Mouse (Mus musculus): ENCODE measurements around the gene Zcchc7. TPM values are rescaled to one million over a fixed set of nuclear protein-coding genes. Genes with fewer than 3 reads are reported as not detected.

The Zcchc7 gene
- polyA plus RNA-seq, 1 experiment = 43.4 TPM

GRCm38 (mm10) chr4:44777711-44778110 lies 22.0 kb downstream of the Zcchc7 start:
- Histone ChIP-seq H3K4me1 (ENCODE audit: control insufficient read depth, insufficient read depth, low read length) (no peaks in the 10 kb centered on the region), H3K4me3 (replicated peaks; ENCODE audit: control insufficient read depth, low read depth, low read length) (no peak overlapping the region), H3K27ac (ENCODE audit: control insufficient read depth, insufficient read depth, low read depth, low read length, poor library complexity) (no peak overlapping the region)
- TF ChIP-seq CTCF (IDR thresholded peaks at IDR 0.05; ENCODE audit: control insufficient read depth, insufficient read depth, low read length) (no peak), POLR2A (IDR thresholded peaks at IDR 0.05; ENCODE audit: borderline replicate concordance, control insufficient read depth, low read depth, low read length) (no peak)

GRCm38 (mm10) chr4:44778316-44778715 lies 22.6 kb downstream of the Zcchc7 start:
- WGBS = 82% methylated on average over 3 of the region's 3 CpGs
- no peak overlapping the region for H3K27ac ChIP-seq (ENCODE audit: control insufficient read depth, insufficient read depth, low read depth, low read length, poor library complexity)
- TF ChIP-seq CTCF (IDR thresholded peaks at IDR 0.05; ENCODE audit: control insufficient read depth, insufficient read depth, low read length) = no peak
- H3K4me1 ChIP-seq (ENCODE audit: control insufficient read depth, insufficient read depth, low read length) = no peaks in the 10 kb centered on the region
- H3K4me3 ChIP-seq (replicated peaks; ENCODE audit: control insufficient read depth, low read depth, low read length) = no peak overlapping the region

GRCm38 (mm10) chr4:44780462-44781157 lies 24.9 kb downstream of the Zcchc7 start:
- WGBS = 41% methylated on average over 4 of the region's 4 CpGs
- Histone ChIP-seq H3K27ac (ENCODE audit: control insufficient read depth, insufficient read depth, low read depth, low read length, poor library complexity) (no peak overlapping the region), H3K4me1 (ENCODE audit: control insufficient read depth, insufficient read depth, low read length) (no peaks in the 10 kb centered on the region), H3K4me3 (replicated peaks; ENCODE audit: control insufficient read depth, low read depth, low read length) (no peak overlapping the region)
- TF ChIP-seq CTCF (IDR thresholded peaks at IDR 0.05; ENCODE audit: control insufficient read depth, insufficient read depth, low read length) (no peak), POLR2A (IDR thresholded peaks at IDR 0.05; ENCODE audit: borderline replicate concordance, control insufficient read depth, low read depth, low read length) (no peak)

DNA sequence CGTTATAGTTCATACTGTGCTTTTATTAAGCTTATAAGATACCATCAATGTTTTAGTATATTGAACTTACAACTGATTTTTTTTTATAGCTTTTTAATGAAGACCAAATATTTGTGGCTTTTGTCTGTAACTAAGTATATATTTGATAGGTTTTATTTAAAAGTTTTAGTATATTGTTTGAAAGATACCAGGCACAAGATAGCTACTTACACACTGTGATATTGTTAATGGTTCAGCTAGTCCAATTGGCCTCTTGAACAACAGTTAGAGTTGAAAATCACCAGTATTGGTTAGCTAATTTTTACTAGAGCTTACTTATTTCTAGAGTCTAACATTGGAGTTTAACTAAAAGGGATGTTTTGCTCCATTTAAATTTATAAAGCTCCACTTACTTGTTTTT lies 25.8 kb downstream of the Zcchc7 start:
- Histone ChIP-seq H3K4me1 (ENCODE audit: control insufficient read depth, insufficient read depth, low read length) (no peaks in the 10 kb centered on the region), H3K27ac (ENCODE audit: control insufficient read depth, insufficient read depth, low read depth, low read length, poor library complexity) (no peak overlapping the region), H3K4me3 (replicated peaks; ENCODE audit: control insufficient read depth, low read depth, low read length) (no peak overlapping the region)
- TF ChIP-seq CTCF (IDR thresholded peaks at IDR 0.05; ENCODE audit: control insufficient read depth, insufficient read depth, low read length) (no peak), POLR2A (IDR thresholded peaks at IDR 0.05; ENCODE audit: borderline replicate concordance, control insufficient read depth, low read depth, low read length) (no peak)
- WGBS = 88% methylated on average over 1 of the region's 1 CpGs

DNA sequence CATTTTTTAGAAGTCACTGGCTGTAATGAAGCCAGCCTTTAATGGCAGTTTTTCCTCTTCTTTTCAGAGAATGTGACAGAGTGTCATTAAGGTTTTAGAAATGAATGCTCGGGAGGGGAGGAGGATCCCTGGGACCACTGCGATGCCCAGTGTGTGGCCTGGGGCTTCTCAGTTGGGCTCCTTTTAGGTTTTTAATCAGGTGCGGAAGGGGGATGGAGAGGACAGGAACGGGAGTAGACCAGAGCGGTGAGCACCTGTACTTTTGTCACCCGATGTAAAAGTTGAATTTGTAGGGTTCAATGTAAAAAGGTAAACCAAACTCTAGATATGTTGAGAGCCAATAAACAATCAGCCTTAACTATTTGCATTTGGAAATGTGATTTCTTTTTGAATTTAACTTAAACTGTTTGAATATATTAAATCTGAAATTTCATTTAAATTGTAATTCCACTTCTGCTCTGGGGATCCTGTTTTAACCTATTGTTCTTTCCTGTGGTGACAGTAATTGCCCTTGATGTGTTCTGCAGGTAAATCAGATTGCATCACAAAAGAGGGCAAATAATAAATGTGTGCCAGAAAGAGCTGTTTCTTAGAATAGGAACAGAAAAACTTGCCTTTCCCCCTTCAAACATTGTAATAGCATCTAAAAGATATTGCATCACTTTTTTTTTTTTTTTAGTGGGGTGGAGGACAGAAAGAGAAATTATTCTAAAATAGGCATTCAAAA lies 28.1 kb downstream of the Zcchc7 start:
- H3K4me1 ChIP-seq (ENCODE audit: control insufficient read depth, insufficient read depth, low read length) = no peaks in the 10 kb centered on the region
- no peak overlapping the region for H3K27ac ChIP-seq (ENCODE audit: control insufficient read depth, insufficient read depth, low read depth, low read length, poor library complexity)
- 91% methylated on average over 6 of the region's 6 CpGs for WGBS
- no peak overlapping the region for H3K4me3 ChIP-seq (replicated peaks; ENCODE audit: control insufficient read depth, low read depth, low read length)
- TF ChIP-seq CTCF (IDR thresholded peaks at IDR 0.05; ENCODE audit: control insufficient read depth, insufficient read depth, low read length) (no peak), POLR2A (IDR thresholded peaks at IDR 0.05; ENCODE audit: borderline replicate concordance, control insufficient read depth, low read depth, low read length) (no peak)

DNA sequence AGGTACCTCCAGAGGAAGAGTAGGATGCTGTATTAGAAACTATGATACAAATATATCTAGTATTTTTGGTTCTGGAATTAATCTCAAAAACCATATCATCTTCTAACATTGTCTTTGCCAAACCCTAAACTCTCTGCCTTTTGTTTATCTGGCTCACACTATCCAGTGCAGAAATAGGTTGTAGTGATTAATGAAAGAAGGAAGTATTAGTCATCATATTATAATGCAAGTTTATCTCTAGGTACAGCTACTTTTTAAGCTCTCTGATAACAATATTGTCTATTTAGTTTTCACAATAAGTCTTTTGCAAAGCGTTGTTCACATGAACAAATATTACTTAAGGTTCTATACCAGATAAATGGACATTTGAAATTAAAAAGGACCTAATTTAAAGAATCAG lies 57.2 kb downstream of the Zcchc7 start:
- H3K4me3 ChIP-seq (replicated peaks; ENCODE audit: control insufficient read depth, low read depth, low read length) = no peak overlapping the region
- no peak overlapping the region for H3K27ac ChIP-seq (ENCODE audit: control insufficient read depth, insufficient read depth, low read depth, low read length, poor library complexity)
- no peak for TF ChIP-seq POLR2A (IDR thresholded peaks at IDR 0.05; ENCODE audit: borderline replicate concordance, control insufficient read depth, low read depth, low read length)
- no peak for TF ChIP-seq CTCF (IDR thresholded peaks at IDR 0.05; ENCODE audit: control insufficient read depth, insufficient read depth, low read length)
- peaks cover 1% of the 10 kb centered on the region for H3K4me1 ChIP-seq (ENCODE audit: control insufficient read depth, insufficient read depth, low read length)
- 47% methylated on average over 1 of the region's 1 CpGs for WGBS

GRCm38 (mm10) chr4:44813770-44814169 lies 58.1 kb downstream of the Zcchc7 start:
- WGBS = 31% methylated on average over 4 of the region's 4 CpGs
- H3K4me1 ChIP-seq (ENCODE audit: control insufficient read depth, insufficient read depth, low read length) = peaks cover 1% of the 10 kb centered on the region
- H3K27ac ChIP-seq (ENCODE audit: control insufficient read depth, insufficient read depth, low read depth, low read length, poor library complexity) = no peak overlapping the region
- no peak overlapping the region for H3K4me3 ChIP-seq (replicated peaks; ENCODE audit: control insufficient read depth, low read depth, low read length)
- no peak for TF ChIP-seq POLR2A (IDR thresholded peaks at IDR 0.05; ENCODE audit: borderline replicate concordance, control insufficient read depth, low read depth, low read length)
- no peak for TF ChIP-seq CTCF (IDR thresholded peaks at IDR 0.05; ENCODE audit: control insufficient read depth, insufficient read depth, low read length)

GRCm38 (mm10) chr4:44816584-44816983 lies 60.9 kb downstream of the Zcchc7 start:
- Histone ChIP-seq H3K4me3 (replicated peaks; ENCODE audit: control insufficient read depth, low read depth, low read length) (no peak overlapping the region), H3K4me1 (ENCODE audit: control insufficient read depth, insufficient read depth, low read length) (peaks cover 1% of the 10 kb centered on the region), H3K27ac (ENCODE audit: control insufficient read depth, insufficient read depth, low read depth, low read length, poor library complexity) (no peak overlapping the region)
- 18% methylated on average over 7 of the region's 7 CpGs for WGBS
- TF ChIP-seq CTCF (IDR thresholded peaks at IDR 0.05; ENCODE audit: control insufficient read depth, insufficient read depth, low read length) (no peak), POLR2A (IDR thresholded peaks at IDR 0.05; ENCODE audit: borderline replicate concordance, control insufficient read depth, low read depth, low read length) (no peak)

Measured in bone marrow, adult 2 months (tissue).